Mouse (Mus musculus) neural tube, embryonic 14.5 days (tissue): ENCODE measurements around the gene Cpeb2. TPM values are rescaled to one million over a fixed set of nuclear protein-coding genes. Genes with fewer than 3 reads are reported as not detected.

Experiments used
- ATAC-seq: fragments of 200-750 bp; cut with Nextera tagmentation; 2 replicates; pipeline ENCODE4 v1.8.0; 2017; ENCODE audit warnings: low read depth, mild to moderate bottlenecking, moderate TSS enrichment, moderate library complexity
- H3K27ac ChIP-seq: fragments of 300-500 bp; sonication (generic); 2 replicates; pipeline ENCODE4 v1.5.1; 2014; ENCODE audit warnings: low read depth, mild to moderate bottlenecking, control low read depth, low read length, moderate library complexity, mixed read lengths
- H3K27me3 ChIP-seq: fragments of 300-500 bp; sonication (generic); 2 replicates; pipeline ENCODE4 v1.6.1; 2014; ENCODE audit warnings: low read length; ENCODE audit not compliant: control insufficient read depth, insufficient read depth
- H3K36me3 ChIP-seq: fragments of 300-500 bp; sonication (generic); 2 replicates; pipeline ENCODE4 v1.6.1; 2014; ENCODE audit warnings: low read length, mixed read lengths; ENCODE audit not compliant: control insufficient read depth, insufficient read depth
- H3K4me1 ChIP-seq: fragments of 300-500 bp; sonication (generic); 2 replicates; pipeline ENCODE4 v1.6.1; 2014; ENCODE audit warnings: low read length; ENCODE audit not compliant: control insufficient read depth, insufficient read depth
- H3K4me2 ChIP-seq: fragments of 300-500 bp; sonication (generic); 2 replicates; pipeline ENCODE4 v1.6.1; 2014; ENCODE audit warnings: mild to moderate bottlenecking, low read depth, low read length, control low read depth
- H3K4me3 ChIP-seq: fragments of 300-500 bp; sonication (generic); 2 replicates; pipeline ENCODE4 v1.5.1; 2014; ENCODE audit warnings: low read depth, low read length, control low read depth, mixed read lengths
- H3K9ac ChIP-seq: fragments of 300-500 bp; sonication (generic); replicated peaks from 2 replicates; pipeline ENCODE4 v1.6.1; 2014; ENCODE audit warnings: low read depth, mild to moderate bottlenecking, control low read depth, low read length, mixed read lengths
- H3K9me3 ChIP-seq: fragments of 300-500 bp; sonication (generic); 2 replicates; pipeline ENCODE4 v1.6.1; 2016; ENCODE audit warnings: low read length; ENCODE audit not compliant: control insufficient read depth
- WGBS: fragments of 180-500 bp; shearing (Covaris S2); extraction: QIAGEN DNeasy Blood & Tissue Kit; methylation state at CpG from one replicate; pipeline ENCODE4 v1.1.7; 2014; 5-methylcytosine and 5-hydroxymethylcytosine counted together
- polyA plus RNA-seq: library from polyadenylated mRNA; unstranded; fragments of >200 nt; fragmentation: Nextera tagmentation; extraction: Ambion mirVana; gene quantifications from 2 replicates; pipeline ENCODE4 v1.2.1, GENCODE M21; 2014

Cpeb2 gene
- 25.9 and 28.4 TPM in 2 replicates for polyA plus RNA-seq

DNA sequence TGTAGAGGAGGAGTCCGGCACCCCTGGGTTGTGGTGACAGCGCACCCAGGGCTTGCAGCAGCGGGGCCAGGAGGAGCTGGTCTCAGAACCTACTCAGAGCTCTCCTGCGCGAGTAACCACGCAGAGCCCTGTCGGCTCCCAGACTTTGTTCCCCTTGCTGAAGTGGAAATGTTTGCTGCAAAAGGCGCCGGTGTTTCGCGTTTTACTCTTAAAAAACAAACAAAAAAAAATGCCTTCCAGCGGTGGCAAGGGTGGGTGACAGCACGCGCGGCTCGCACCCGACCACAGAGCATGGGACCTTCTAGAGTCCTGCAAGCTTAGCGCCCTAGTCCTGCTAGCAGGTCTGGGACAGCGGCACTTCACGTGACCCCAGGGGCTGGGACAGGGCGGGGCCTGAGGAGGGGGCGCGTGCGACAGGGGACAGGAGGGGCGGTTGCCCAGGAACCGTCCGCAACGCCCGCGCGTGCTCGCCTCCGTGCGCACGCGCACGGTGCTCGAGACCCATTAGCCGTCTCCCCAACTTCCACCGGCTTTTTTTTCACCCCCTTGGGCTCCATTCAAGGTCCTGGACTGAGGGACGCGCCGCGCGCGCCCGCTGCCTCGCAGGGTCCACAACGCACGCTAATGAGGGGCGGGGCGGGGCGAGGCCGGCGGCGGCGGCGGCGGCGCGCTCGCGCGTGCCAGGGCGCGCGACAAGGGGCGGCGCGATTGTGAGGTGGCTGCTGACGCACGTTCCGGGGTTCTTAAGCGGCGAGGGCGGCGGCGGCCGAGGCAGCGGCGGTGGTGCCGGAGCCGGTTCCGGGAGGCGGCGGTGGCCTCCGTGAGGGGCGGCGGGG, at the start of gene Cpeb2:
Cpeb2 (plus strand) TSS at position 691 of the 836 bp plus-strand sequence.
- peak; percentile 88 for ATAC-seq
- no peaks in the 10 kb centered on the region for H3K27me3 ChIP-seq
- WGBS = under 1% methylated on average over 70 of the region's 89 CpGs
- no peaks in the 10 kb centered on the region for H3K9me3 ChIP-seq
- peak within 1 kb of the TSS; percentile 99 for H3K9ac ChIP-seq
- H3K4me2 ChIP-seq = peak within 1 kb of the TSS; percentile 68
- H3K4me3 ChIP-seq = peak within 1 kb of the TSS; percentile 98
- H3K36me3 ChIP-seq = no peaks in the 10 kb centered on the region
- peak within 1 kb of the TSS; percentile 100 for H3K27ac ChIP-seq
- peaks cover 8% of the 10 kb centered on the region; the same call in 1 of the 2 replicates for H3K4me1 ChIP-seq

DNA sequence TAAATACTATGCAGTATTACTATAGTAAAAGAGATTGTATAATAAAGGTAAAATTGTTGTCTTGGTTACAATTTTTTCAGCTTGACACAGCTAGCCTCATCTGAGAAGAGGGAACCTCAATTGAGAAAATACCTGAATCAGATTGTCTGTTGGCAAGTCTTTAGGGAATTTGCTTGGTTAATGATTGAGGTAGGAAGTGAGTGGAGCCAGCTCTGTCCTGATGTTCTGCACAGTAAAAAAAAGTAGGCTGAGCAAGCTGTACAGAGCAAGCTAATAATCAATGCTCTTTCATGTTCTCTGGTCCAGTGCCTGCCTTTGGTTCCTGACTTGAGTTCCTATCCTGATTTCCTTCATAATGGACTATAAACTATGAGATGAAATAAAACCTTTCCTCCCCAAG, 49.4 kb upstream of the Cpeb2 start:
- no peak overlapping the region for H3K4me2 ChIP-seq
- H3K4me3 ChIP-seq = no peak overlapping the region
- no peaks in the 10 kb centered on the region for H3K9me3 ChIP-seq
- no peak overlapping the region for H3K9ac ChIP-seq
- H3K27ac ChIP-seq = no peak overlapping the region
- H3K27me3 ChIP-seq = no peaks in the 10 kb centered on the region
- no peaks in the 10 kb centered on the region for H3K36me3 ChIP-seq
- no peak for ATAC-seq
- H3K4me1 ChIP-seq = no peaks in the 10 kb centered on the region

DNA sequence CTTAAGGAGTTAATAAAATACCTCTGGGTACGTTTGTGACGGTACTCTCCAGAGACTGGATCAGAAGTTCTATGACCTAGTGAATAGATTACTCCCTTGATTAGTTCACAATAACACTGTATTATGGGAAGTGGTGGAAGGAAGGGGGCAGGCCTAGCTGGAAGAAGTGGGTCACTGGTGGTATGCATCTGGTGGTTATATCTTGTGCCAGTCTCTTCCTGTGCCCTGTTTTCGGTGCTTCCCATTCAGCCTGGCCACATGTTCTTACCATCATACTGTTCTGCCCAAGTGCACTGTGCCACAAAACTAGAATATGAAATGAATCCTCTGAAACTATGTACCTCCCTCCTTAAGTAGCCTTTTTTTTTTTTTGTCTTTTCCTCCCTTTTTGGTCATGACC, 48.1 kb upstream of the Cpeb2 start:
- Histone ChIP-seq H3K9ac (no peak overlapping the region), H3K4me3 (no peak overlapping the region), H3K27ac (no peak overlapping the region), H3K36me3 (no peaks in the 10 kb centered on the region), H3K9me3 (no peaks in the 10 kb centered on the region), H3K4me1 (no peaks in the 10 kb centered on the region), H3K27me3 (no peaks in the 10 kb centered on the region), H3K4me2 (no peak overlapping the region)
- WGBS = 61% methylated on average over 3 of the region's 3 CpGs
- no peak for ATAC-seq

DNA sequence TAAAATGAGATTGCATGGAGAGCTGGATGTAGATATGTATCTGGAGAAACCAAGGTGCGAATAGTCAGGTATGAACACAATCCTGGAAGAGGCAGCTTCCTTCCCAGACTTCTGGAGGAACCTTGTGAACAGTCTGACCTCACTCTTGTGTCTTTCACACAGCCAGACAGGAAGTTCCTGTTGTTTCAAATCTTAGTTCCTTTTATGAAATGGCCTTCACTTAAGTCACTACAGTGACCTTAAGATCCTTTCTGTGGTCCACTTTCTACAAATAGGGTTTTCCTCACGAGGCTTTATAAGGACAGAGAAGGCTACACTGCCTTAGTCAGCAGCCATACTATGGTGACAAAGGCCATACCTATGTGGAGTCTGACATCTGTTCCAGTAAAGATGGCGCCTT, 47.5 kb upstream of the Cpeb2 start:
- H3K27me3 ChIP-seq = no peaks in the 10 kb centered on the region
- 86% methylated on average over 3 of the region's 3 CpGs for WGBS
- H3K4me3 ChIP-seq = no peak overlapping the region
- no peaks in the 10 kb centered on the region for H3K9me3 ChIP-seq
- no peak overlapping the region for H3K27ac ChIP-seq
- H3K4me1 ChIP-seq = no peaks in the 10 kb centered on the region
- ATAC-seq = no peak
- H3K36me3 ChIP-seq = no peaks in the 10 kb centered on the region
- no peak overlapping the region for H3K9ac ChIP-seq
- no peak overlapping the region for H3K4me2 ChIP-seq

DNA sequence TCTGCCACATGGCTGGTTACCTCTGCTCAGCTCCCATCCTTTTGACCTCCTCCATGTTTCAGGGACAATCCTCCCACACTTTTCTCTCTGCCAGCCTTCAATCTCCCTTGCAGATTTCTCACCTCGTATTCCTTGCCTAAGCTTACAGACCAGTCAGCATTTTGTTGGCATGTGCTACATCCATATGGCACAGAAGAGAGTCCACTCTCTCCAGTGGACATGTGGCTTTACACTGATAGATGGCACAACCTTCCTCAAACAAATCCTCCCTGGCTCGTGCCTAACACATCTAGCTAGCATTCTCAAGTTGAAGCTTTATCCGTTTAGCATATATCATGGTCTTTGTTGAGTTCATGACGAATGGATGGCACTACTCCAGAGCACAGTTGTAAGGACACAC, 32.3 kb upstream of the Cpeb2 start:
- no peak overlapping the region for H3K4me3 ChIP-seq
- no peaks in the 10 kb centered on the region for H3K36me3 ChIP-seq
- H3K4me1 ChIP-seq = no peaks in the 10 kb centered on the region
- H3K9me3 ChIP-seq = no peaks in the 10 kb centered on the region
- H3K4me2 ChIP-seq = no peak overlapping the region
- H3K27me3 ChIP-seq = no peaks in the 10 kb centered on the region
- H3K27ac ChIP-seq = no peak overlapping the region
- no peak overlapping the region for H3K9ac ChIP-seq
- WGBS = 81% methylated on average over 4 of the region's 4 CpGs
- no peak for ATAC-seq

DNA sequence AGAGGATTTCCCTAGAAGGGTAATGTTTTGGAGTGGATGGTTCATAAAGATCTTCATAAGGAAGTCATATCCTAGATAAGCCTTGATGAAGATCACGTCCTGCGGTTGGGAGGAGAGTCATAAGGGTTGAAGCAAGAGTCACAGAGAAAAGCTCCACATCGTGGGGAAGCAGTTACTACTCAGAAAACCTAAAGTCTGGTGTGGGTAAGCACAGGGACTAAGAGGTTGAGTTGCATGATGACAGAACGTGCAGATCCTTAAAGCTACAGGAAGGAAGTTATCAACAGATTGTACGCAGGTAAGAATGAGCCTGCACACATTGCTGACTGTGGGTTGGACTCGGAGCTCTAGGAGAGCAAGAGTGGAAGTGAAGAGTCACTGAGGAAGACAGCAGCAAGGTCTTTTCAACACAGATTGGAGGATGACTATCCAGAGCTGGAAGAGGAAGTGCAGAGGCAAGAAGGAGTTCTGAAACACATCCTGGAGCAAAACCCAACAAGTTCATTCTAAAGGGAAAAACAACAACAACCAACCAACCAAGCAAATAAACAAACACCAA, 26.4 kb upstream of the Cpeb2 start:
- no peak for ATAC-seq
- 92% methylated on average over 6 of the region's 6 CpGs for WGBS
- no peaks in the 10 kb centered on the region for H3K4me1 ChIP-seq
- H3K9ac ChIP-seq = no peak overlapping the region
- H3K36me3 ChIP-seq = no peaks in the 10 kb centered on the region
- no peaks in the 10 kb centered on the region for H3K9me3 ChIP-seq
- no peak overlapping the region for H3K4me2 ChIP-seq
- no peaks in the 10 kb centered on the region for H3K27me3 ChIP-seq
- no peak overlapping the region for H3K27ac ChIP-seq
- no peak overlapping the region for H3K4me3 ChIP-seq

DNA sequence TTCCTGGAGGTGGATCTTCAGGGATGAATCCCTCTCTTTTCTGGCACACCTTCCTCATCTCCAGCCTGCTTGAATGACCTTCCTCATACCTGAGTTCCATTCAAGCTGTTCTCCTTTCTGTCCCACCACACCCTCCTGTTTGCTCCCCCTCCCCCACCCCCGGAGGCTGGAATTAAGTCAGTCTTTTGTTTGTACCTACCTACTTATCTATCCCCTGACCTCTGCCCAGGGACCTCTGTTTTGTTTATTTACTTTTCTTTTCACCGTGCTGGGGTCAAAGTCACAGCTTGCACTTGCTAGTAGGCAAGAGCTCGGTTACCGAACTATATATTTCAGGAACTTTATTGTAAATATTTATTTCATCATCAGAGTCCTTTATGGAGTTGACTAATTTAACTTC, 15.5 kb upstream of the Cpeb2 start:
- Histone ChIP-seq H3K36me3 (no peaks in the 10 kb centered on the region), H3K4me3 (no peak overlapping the region), H3K9me3 (no peaks in the 10 kb centered on the region), H3K27me3 (no peaks in the 10 kb centered on the region), H3K27ac (no peak overlapping the region), H3K9ac (no peak overlapping the region), H3K4me1 (no peaks in the 10 kb centered on the region), H3K4me2 (no peak overlapping the region)
- ATAC-seq = no peak
- WGBS = 70% methylated on average over 4 of the region's 4 CpGs

DNA sequence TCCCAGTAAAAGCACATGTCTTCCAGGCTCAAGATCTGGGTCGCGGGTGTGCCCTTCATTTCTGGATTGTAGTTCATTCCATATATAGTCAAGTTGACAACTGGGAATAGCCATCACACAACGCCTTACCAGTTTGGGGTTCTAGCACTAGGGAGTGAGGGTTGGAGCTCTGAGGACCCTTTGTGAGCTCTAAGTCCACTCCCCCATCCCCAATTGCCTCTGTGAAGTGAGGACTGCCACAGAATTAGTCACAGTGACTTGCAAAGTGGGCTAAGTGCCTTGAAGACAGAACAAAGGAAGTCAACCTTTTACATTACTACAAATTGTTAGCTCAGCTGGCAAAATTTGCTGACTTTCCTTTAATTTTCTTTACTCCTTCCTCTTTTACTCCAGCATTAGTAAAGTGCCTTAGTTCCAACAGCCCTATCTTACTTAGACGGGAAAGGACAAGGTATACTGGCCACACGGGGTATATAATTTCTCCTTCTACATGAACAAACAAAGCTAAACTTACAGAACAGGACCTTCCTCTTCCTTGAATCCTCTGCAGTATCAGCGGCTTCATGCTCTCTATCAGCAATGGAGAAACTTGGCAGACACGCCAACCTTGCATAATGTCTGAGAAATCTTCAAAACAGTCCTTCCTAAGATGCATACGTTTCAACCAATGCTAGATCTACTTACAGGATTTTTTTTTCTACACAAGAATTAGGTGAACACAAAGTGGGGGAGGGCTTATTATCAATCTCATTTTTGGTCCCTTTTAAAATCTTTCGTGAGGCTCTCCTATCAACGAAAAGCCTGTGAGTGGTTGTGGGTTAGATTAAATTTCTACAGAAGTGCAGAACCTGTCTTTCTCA, 14.8 kb upstream of the Cpeb2 start:
- no peaks in the 10 kb centered on the region for H3K36me3 ChIP-seq
- H3K4me2 ChIP-seq = no peak overlapping the region
- H3K27ac ChIP-seq = no peak overlapping the region
- no peak overlapping the region for H3K4me3 ChIP-seq
- H3K27me3 ChIP-seq = no peaks in the 10 kb centered on the region
- WGBS = 78% methylated on average over 10 of the region's 10 CpGs
- ATAC-seq = no peak
- no peaks in the 10 kb centered on the region for H3K4me1 ChIP-seq
- no peak overlapping the region for H3K9ac ChIP-seq
- no peaks in the 10 kb centered on the region for H3K9me3 ChIP-seq

DNA sequence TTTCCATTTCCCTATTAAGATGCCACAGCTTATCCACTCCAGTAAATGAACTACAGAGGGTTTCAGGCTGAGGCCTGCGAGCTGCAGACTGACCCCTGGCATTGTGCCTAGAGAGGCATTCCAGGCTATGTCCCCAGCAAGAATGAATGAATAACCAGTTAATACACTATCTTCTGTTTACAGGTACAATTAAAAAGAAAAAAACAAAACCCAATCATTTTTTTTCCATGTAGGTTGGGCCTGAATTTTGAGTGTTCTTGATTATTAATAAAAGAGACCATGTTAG, 14.2 kb upstream of the Cpeb2 start:
- 46% methylated on average over 1 of the region's 1 CpGs for WGBS
- no peak for ATAC-seq
- no peak overlapping the region for H3K4me3 ChIP-seq
- no peaks in the 10 kb centered on the region for H3K9me3 ChIP-seq
- H3K4me2 ChIP-seq = no peak overlapping the region
- H3K9ac ChIP-seq = no peak overlapping the region
- H3K27ac ChIP-seq = no peak overlapping the region
- H3K27me3 ChIP-seq = no peaks in the 10 kb centered on the region
- no peaks in the 10 kb centered on the region for H3K36me3 ChIP-seq
- no peaks in the 10 kb centered on the region for H3K4me1 ChIP-seq
